Mouse (Mus musculus) 416B (cell line): ENCODE measurements around the gene Smyd2.

Source experiments
- DNase-seq: peaks from one replicate; pipeline ENCODE4 v3.0.0; 2011; ENCODE audit warnings: low read depth

Gene Smyd2

DNA sequence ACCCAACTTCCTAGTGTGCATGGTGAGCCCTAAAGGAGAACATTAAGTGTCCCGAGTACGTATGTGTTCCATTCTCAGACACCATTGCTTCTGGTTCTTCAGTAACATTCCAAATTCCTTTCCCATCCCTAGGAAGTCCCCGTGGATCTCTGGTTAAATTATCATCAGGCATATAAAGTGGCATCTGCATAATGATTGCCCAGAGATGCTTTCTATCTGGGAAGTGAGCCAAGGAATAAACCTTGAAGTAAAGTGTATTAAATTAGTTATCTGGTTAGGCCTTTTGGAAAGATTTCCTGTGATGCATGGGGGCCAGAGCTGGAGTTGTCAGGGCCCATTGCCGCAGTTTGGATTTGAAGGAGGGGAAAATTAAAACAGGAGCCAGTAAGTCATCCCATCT, 50.1 kb downstream of the Smyd2 start:
- no peak for DNase-seq

DNA sequence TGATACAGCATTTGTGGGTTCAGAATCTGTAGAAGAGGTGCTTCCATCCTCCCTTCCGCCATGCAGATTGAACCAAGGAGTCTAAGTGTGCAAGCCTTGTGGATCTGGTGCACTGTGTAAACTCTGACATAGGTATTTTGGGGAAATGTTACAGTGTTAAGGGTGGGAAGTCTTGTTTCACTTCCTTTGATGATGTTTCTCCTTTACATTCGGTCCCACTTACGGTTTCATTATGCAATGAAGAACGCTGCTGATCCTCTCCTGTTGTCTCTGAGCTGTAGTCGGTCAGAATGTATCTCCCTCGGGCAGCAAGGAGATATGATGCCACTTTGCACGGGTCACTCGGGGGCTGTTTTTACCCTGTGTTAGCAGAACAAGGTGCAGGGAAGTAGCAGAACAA, 50.5 kb downstream of the Smyd2 start:
- DNase-seq: no peak

DNA sequence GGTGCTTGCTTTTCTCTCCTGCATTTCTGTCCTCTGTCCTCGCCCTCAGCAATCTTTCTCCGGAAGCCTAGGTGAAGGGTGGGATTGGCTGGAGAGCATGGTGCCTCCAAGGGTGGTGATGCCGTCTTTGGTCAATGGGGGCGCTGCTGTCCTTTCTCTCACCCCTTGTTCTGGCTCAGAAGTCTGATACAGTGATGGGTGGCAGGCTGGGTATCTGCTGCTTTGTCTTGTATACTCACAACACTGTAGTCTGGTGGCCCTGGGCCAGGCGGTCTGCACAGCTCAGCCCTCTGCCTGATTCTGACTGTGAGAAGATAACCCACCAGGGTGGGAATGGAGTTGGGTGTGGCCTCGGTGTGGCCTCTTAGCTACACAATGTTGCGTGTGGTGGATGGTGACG, 51.6 kb downstream of the Smyd2 start:
- DNase-seq: peak; percentile 33

GRCm38 (mm10) chr1:189869651-189870270, 52.4 kb downstream of the Smyd2 start:
- peak; percentile 84 for DNase-seq

DNA sequence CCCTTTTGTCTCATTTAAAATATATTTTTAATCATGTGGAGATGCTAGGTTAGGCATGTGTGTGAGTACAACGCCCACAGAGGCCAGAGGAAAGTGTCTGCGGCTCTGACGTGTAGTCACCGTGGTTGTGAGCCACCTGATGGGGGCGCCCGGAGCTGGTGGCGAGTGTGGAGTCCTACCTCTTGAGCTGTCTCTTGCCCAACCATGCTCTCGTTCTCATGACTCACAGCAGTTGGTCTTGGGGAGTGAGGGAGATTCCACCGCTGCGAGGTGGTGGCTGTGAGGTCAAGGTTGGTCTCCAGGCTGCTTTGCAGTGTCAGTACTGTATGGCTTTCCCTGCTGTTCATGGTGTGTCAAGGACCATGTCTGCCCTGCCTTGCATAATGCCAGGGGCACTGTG, 54.1 kb downstream of the Smyd2 start:
- peak; percentile 96 for DNase-seq

GRCm38 (mm10) chr1:189867497-189867896, 54.7 kb downstream of the Smyd2 start:
- DNase-seq: peak; percentile 96

GRCm38 (mm10) chr1:189867034-189867433, 55.1 kb downstream of the Smyd2 start:
- peak; percentile 84 for DNase-seq

DNA sequence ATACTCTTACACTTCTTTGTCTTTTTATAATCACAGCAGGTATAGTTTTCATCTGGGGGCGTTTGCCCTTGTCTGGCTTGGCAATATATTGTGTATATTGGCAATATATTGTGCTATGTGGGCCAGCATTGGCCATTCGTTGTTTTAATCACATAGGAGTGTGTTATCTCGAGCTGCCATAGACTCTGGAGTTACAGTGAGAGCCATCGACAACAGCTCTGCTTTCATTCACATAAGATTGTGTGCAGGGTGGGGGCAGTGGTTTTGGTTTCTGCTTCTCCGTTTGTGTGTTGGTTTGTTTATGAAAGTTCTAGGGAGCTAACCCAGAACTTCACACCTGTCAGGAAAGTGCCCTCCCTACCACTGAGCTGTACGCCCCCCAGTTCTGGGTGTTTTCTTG, 55.5 kb downstream of the Smyd2 start:
- no peak for DNase-seq

DNA sequence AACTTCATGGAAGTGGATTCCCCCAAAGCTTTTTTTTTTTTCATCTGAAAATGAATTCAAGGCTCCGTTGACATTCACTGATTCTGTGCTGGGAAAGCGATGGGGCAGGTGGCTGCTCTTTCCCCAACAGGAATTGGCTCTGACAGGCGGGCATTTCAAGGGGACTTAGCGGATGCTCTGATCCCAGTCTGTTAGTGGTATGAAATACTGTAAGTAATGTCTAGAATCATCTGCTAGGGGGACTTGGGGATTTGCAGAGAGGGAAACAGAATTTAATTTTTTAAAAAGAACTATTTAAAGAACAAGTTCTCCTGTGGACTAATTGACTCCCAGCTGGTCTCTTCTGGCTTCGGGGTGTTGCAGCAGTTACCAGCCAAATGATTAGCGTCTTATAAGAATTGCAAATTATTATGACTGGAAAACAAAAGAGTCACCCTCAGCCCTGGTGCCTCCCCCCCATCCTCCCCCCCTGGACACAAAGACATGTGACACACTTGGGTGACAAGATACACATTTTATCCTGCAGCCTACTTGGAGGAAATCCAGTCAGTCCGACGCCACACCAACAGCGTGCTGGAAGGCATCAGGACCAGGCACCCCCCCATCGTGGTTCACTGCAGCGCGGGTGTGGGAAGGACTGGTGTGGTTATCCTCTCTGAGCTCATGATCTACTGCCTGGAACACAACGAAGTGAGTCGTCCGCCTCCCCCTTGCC, 57.2 kb downstream of the Smyd2 start:
- peak; percentile 56 for DNase-seq

DNA sequence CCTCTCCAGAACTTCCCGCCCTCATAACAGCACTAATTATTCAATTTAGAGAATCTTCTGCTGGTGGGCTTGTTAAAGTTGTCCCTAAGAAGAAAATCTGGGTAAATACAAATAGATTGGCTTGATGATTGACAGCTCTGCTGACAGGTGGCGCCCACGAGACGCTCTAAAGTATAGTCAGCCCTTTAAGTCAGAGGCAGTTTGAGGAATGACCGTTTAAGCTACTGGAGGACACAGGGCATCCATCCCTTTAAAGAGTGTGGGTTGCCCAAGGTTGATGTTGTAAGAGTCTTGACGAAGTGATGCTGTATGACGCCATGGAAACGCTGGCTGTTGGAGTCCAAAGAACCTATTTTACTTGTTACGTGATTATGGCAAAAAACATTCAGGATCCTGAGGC, 57.9 kb downstream of the Smyd2 start:
- DNase-seq: peak; percentile 83

- DNase-seq: no peak
These were observed 58.4 kb downstream of the Smyd2 start for GRCm38 (mm10) chr1:189863727-189864126.

GRCm38 (mm10) chr1:189860942-189861315, 61.2 kb downstream of the Smyd2 start:
- DNase-seq: no peak

GRCm38 (mm10) chr1:189860112-189860941, 61.8 kb downstream of the Smyd2 start:
- no peak for DNase-seq

DNA sequence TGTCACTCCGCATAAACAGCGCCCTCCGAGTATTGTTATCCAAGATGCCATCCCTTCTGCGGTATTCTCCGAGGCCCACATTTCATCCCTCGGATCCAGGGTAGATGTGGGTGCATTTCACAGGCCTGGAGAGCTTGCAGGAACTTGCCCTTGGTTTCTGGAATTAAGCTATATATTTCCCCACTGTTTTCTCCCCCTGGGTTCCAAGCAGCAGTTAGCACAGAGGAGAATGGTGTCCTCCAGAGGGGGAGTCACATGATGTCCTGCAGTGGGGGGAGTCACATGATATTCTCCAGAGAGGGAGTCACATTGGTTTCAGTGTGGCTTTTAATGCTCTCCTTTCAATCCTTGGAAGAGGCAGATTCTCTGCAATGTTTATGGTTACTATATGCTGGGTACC, 63.8 kb downstream of the Smyd2 start:
- DNase-seq: no peak

DNA sequence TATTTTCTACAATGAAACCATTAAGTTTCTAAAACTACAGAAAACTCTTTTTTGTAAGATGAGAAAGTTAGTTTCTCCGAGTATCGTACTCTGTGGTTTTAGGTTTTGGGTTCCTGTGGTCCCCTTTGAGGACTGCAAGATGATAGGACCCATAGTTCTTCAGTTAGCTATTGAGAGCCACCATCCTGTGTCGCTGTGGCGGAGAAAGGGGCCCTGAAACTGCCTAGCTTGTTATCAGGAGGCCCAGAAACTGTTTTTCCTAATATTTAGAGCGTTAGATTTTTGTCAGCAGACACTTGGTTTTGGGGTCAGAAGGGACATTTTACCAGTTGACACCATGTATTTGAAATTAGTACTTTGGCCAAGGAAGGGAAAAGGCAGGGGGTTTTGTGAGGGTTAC, 66.4 kb downstream of the Smyd2 start:
- no peak for DNase-seq

GRCm38 (mm10) chr1:189854646-189855045, 67.5 kb downstream of the Smyd2 start:
- no peak for DNase-seq

- no peak for DNase-seq
These were observed 69.7 kb downstream of the Smyd2 start for GRCm38 (mm10) chr1:189852456-189852855.

GRCm38 (mm10) chr1:189852051-189852450, 70.1 kb downstream of the Smyd2 start:
- DNase-seq: no peak

GRCm38 (mm10) chr1:189849550-189849949, 72.6 kb downstream of the Smyd2 start:
- no peak for DNase-seq

- DNase-seq: no peak
These were observed 75.8 kb downstream of the Smyd2 start for GRCm38 (mm10) chr1:189846319-189846718.

GRCm38 (mm10) chr1:189834166-189834565, 88.0 kb downstream of the Smyd2 start:
- no peak for DNase-seq

GRCm38 (mm10) chr1:189833351-189833750, 88.8 kb downstream of the Smyd2 start:
- no peak for DNase-seq

DNA sequence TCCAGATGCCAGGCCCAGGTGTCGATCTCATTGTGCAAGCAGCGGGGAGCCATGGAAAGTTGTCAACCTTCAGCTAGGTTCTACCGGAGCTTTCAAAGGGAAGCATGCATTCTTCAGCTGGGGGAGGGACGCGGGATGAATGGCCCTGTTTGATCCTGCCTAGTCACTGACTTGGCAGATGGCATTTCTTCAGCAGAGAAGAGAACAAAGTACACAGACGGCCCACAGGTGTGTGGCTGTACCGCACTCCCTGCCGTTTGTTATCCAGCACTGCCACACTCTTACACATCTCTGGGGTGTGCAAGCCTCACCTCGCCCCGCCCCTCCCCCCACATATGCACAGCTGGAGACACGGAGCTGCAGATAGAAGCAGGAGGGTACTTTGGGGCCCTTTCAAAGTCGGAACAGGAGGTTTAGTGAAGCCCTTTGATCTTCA, 91.3 kb downstream of the Smyd2 start:
- DNase-seq: no peak
